Mouse (Mus musculus) bone marrow macrophage, adult 2 months (primary cell): ENCODE results near the gene Ppp4r1.

Experiments
- CTCF ChIP-seq: IDR thresholded peaks from 2 replicates; pipeline ENCODE4 v1.5.1; 2012; ENCODE audit warnings: low read depth, mild to moderate bottlenecking, low read length, moderate library complexity
- POLR2A ChIP-seq: IDR thresholded peaks from 2 replicates; pipeline ENCODE4 v1.6.1; 2012; ENCODE audit warnings: mild to moderate bottlenecking, low read depth, low read length, borderline replicate concordance

DNA sequence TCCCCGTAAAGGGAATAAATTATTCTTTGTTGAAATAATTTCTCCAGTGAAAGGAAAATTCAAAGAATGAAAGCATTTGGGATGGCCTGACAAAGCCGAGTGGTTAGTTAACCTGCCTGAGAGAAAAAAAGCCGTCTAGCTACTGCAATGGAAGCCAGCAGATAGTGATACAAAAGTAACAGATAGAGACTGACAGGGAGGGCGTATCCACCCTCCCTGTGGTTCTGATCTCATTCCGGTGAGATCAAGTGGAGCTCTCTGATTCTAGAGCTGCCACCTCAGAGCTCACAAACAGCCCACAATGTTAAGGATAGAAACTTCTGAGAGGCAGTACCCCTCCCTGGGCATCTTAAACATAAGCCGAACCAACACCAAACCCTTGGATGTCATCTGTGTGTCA, 33.4 kb upstream of the Ppp4r1 start:
- no peak for TF ChIP-seq CTCF
- TF ChIP-seq POLR2A: no peak
